Mouse (Mus musculus) MEL (cell line): ENCODE measurements around the gene Ankrd28. TPM values are rescaled to one million over a fixed set of nuclear protein-coding genes. Genes with fewer than 3 reads are reported as not detected.

ENCODE experiments used
- DNase-seq: peaks from one replicate; pipeline ENCODE4 v3.0.0; 2011; ENCODE audit warnings: low read depth, low spot score
- H3K27ac ChIP-seq: 2 replicates; pipeline ENCODE4 v1.5.1; 2012; ENCODE audit warnings: low read depth, mild to moderate bottlenecking, control low read depth, low read length, moderate library complexity; ENCODE audit not compliant: control insufficient read depth
- H3K27me3 ChIP-seq, 2 experiments: fragments of 150-350 bp in 1 of 2; sonication (generic) in 1 of 2; 2 replicates each; pipeline ENCODE4 v1.6.1; 2012; ENCODE audit warnings: low read length in 2 of 2, mild to moderate bottlenecking in 2 of 2, improper control_type of control experiment in 1 of 2, moderate library complexity in 1 of 2; ENCODE audit not compliant: insufficient read depth in 2 of 2, control insufficient read depth in 1 of 2
- H3K36me3 ChIP-seq, 2 experiments: 2 replicates each; pipeline ENCODE4 v1.6.1; 2012 to 2014; ENCODE audit warnings: low read length in 2 of 2, improper control_type of control experiment in 1 of 2, inconsistent platforms in 1 of 2, mild to moderate bottlenecking in 1 of 2; ENCODE audit not compliant: insufficient read depth in 2 of 2, control insufficient read depth in 1 of 2
- H3K4me1 ChIP-seq, 2 experiments: fragments of 150-350 bp in 1 of 2; sonication (generic) in 1 of 2; 2 replicates each; pipeline ENCODE4 v1.6.1; 2012; ENCODE audit warnings: low read length in 2 of 2, improper control_type of control experiment in 1 of 2, mild to moderate bottlenecking in 1 of 2; ENCODE audit not compliant: insufficient read depth in 2 of 2, control insufficient read depth in 1 of 2
- H3K4me3 ChIP-seq, 2 experiments: fragments of 150-350 bp in 1 of 2; sonication (generic) in 1 of 2; 2 replicates each; pipeline ENCODE4 v1.5.1; 2012; ENCODE audit warnings: low read depth in 2 of 2, low read length in 2 of 2, mild to moderate bottlenecking in 2 of 2, moderate library complexity in 2 of 2, control low read depth in 1 of 2, improper control_type of control experiment in 1 of 2; ENCODE audit not compliant: control insufficient read depth in 1 of 2, insufficient read depth in 1 of 2
- H3K79me2 ChIP-seq: 2 replicates; pipeline ENCODE4 v1.6.1; 2012; ENCODE audit warnings: mild to moderate bottlenecking, low read length, moderate library complexity; ENCODE audit not compliant: control insufficient read depth, poor library complexity, insufficient read depth
- H3K9ac ChIP-seq: 2 replicates; pipeline ENCODE4 v1.6.1; 2012; ENCODE audit warnings: low read depth, mild to moderate bottlenecking, control low read depth, low read length, moderate library complexity; ENCODE audit not compliant: control insufficient read depth, poor library complexity, severe bottlenecking
- H3K9me3 ChIP-seq: fragments of 150-350 bp; sonication (generic); replicated peaks from 2 replicates; pipeline ENCODE4 v1.6.1; 2012; ENCODE audit warnings: mild to moderate bottlenecking, low read length, improper control_type of control experiment, moderate library complexity; ENCODE audit not compliant: insufficient read depth
- BHLHE40 ChIP-seq: IDR thresholded peaks from 2 replicates; pipeline ENCODE4 v1.6.1; 2012; ENCODE audit warnings: low read depth, mild to moderate bottlenecking, inconsistent platforms, low read length, improper control_type of control experiment, borderline replicate concordance
- CTCF ChIP-seq, 3 experiments: IDR thresholded peaks in 2 of 3; conservative IDR thresholded peaks in 1 of 3; 2 replicates each; pipeline ENCODE4 v1.5.1; 2011 to 2012; ENCODE audit warnings: low read length in 3 of 3, low read depth in 2 of 3, mild to moderate bottlenecking in 2 of 3, improper control_type of control experiment in 1 of 3, inconsistent platforms in 1 of 3, mixed read lengths in 1 of 3, moderate library complexity in 1 of 3; ENCODE audit not compliant: control insufficient read depth in 1 of 3, insufficient read depth in 1 of 3, poor library complexity in 1 of 3, severe bottlenecking in 1 of 3
- EP300 ChIP-seq, 2 experiments: IDR thresholded peaks; 2 replicates each; pipeline ENCODE4 v1.6.1; 2011; ENCODE audit warnings: improper control_type of control experiment in 2 of 2, low read length in 2 of 2, low read depth in 1 of 2, mild to moderate bottlenecking in 1 of 2
- ETS1 ChIP-seq: IDR thresholded peaks from 2 replicates; pipeline ENCODE4 v1.6.1; 2012; ENCODE audit warnings: low read depth, mild to moderate bottlenecking, inconsistent platforms, low read length, improper control_type of control experiment, moderate library complexity
- GATA1 ChIP-seq: IDR thresholded peaks from 2 replicates; pipeline ENCODE4 v1.6.1; 2011; ENCODE audit warnings: low read depth, low read length, improper control_type of control experiment
- MAX ChIP-seq: IDR thresholded peaks from 2 replicates; pipeline ENCODE4 v1.6.1; 2011; ENCODE audit warnings: low read length, improper control_type of control experiment
- MAZ ChIP-seq: IDR thresholded peaks from 2 replicates; pipeline ENCODE4 v1.6.1; 2012; ENCODE audit warnings: low read depth, mild to moderate bottlenecking, inconsistent platforms, low read length, improper control_type of control experiment
- MYB ChIP-seq: IDR thresholded peaks from 2 replicates; pipeline ENCODE4 v1.6.1; 2011; ENCODE audit warnings: mild to moderate bottlenecking, low read depth, low read length, improper control_type of control experiment
- MYC ChIP-seq: IDR thresholded peaks from 2 replicates; pipeline ENCODE4 v1.6.1; 2011; ENCODE audit warnings: low read depth, mild to moderate bottlenecking, low read length, improper control_type of control experiment, moderate library complexity
- NRF1 ChIP-seq: IDR thresholded peaks from 2 replicates; pipeline ENCODE4 v1.6.1; 2014; ENCODE audit warnings: low read depth, mild to moderate bottlenecking, inconsistent platforms, low read length, improper control_type of control experiment, moderate library complexity; ENCODE audit not compliant: poor library complexity, insufficient read depth, severe bottlenecking
- POLR2A ChIP-seq, 2 experiments: IDR thresholded peaks; 2 replicates each; pipeline ENCODE4 v1.6.1; 2011 to 2012; ENCODE audit warnings: low read length in 2 of 2, mild to moderate bottlenecking in 2 of 2, control low read depth in 1 of 2, improper control_type of control experiment in 1 of 2, low read depth in 1 of 2, moderate library complexity in 1 of 2; ENCODE audit not compliant: control insufficient read depth in 1 of 2, insufficient read depth in 1 of 2, poor library complexity in 1 of 2
- POLR2AphosphoS2 ChIP-seq: IDR thresholded peaks from 2 replicates; pipeline ENCODE4 v1.6.1; 2011; ENCODE audit warnings: low read length, improper control_type of control experiment
- SIN3A ChIP-seq: IDR thresholded peaks from 2 replicates; pipeline ENCODE4 v1.6.1; 2012; ENCODE audit warnings: low read length, improper control_type of control experiment, inconsistent platforms
- TBP ChIP-seq: IDR thresholded peaks from 2 replicates; pipeline ENCODE4 v1.8.0; 2011; ENCODE audit warnings: low read depth, low read length, improper control_type of control experiment
- TCF12 ChIP-seq: IDR thresholded peaks from 2 replicates; pipeline ENCODE4 v1.6.1; 2014; ENCODE audit warnings: low read depth, mild to moderate bottlenecking, inconsistent platforms, low read length, improper control_type of control experiment, moderate library complexity
- UBTF ChIP-seq: IDR thresholded peaks from 2 replicates; pipeline ENCODE4 v1.6.1; 2012; ENCODE audit warnings: low read depth, mild to moderate bottlenecking, inconsistent platforms, low read length, improper control_type of control experiment, moderate library complexity, borderline replicate concordance; ENCODE audit not compliant: insufficient read depth
- USF1 ChIP-seq: IDR thresholded peaks from 2 replicates; pipeline ENCODE4 v1.6.1; 2014; ENCODE audit warnings: low read depth, mild to moderate bottlenecking, inconsistent platforms, low read length, improper control_type of control experiment, moderate library complexity
- ZMIZ1 ChIP-seq: IDR thresholded peaks from 2 replicates; pipeline ENCODE4 v1.6.1; 2012; ENCODE audit warnings: low read depth, mild to moderate bottlenecking, inconsistent platforms, low read length, improper control_type of control experiment, moderate library complexity
- polyA plus RNA-seq, 2 experiments: library from polyadenylated mRNA; stranded (reverse) in 1 of 2; unstranded in 1 of 2; fragments of >175 nt in 1 of 2; fragments of >200 nt in 1 of 2; gene quantifications; 2 replicates each; pipeline versions ENCODE4 v1.2.1 to v1.2.4; 2012; ENCODE audit warnings: low replicate concordance in 2 of 2, low read depth in 1 of 2; ENCODE audit not compliant: insufficient read length in 2 of 2, insufficient read depth in 1 of 2, missing spikeins in 1 of 2
- total RNA-seq: library from RNA; depleted of rRNA; stranded (reverse); fragments of 300-350 nt; gene quantifications from 2 replicates; pipeline ENCODE4 v1.2.3, GENCODE M21; 2012

Gene Ankrd28
- total and polyA plus RNA-seq, 3 experiments = 32.5 to 41.2 (median 38.8) TPM

GRCm38 (mm10) chr14:31727522-31727921 is 102.9 kb downstream of the Ankrd28 start:
- no peaks in the 10 kb centered on the region for H3K27me3 ChIP-seq
- no peaks in the 10 kb centered on the region for H3K9me3 ChIP-seq
- TF ChIP-seq CTCF (IDR thresholded peaks at IDR 0.05 in 2 of 3, conservative IDR thresholded peaks at IDR 0.05 in 1 of 3; ENCODE audit: control insufficient read depth in 1 of 3, insufficient read depth in 1 of 3, low read depth in 2 of 3, low read length in 3 of 3, poor library complexity in 1 of 3, severe bottlenecking in 1 of 3) (no peak), TCF12 (no peak), USF1 (no peak), POLR2AphosphoS2 (no peak), TBP (no peak), BHLHE40 (no peak), MYB (no peak), POLR2A (IDR thresholded peaks at IDR 0.05; ENCODE audit: control insufficient read depth in 1 of 2, insufficient read depth in 1 of 2, low read depth in 1 of 2, low read length in 2 of 2, poor library complexity in 1 of 2) (no peak), ETS1 (no peak)
- no peak overlapping the region for H3K9ac ChIP-seq
- H3K36me3 ChIP-seq = peaks cover 11 to 51% of the 10 kb centered on the region in 2 experiments
- no peak overlapping the region for H3K4me3 ChIP-seq
- no peak for DNase-seq
- H3K79me2 ChIP-seq = no peaks in the 10 kb centered on the region
- H3K4me1 ChIP-seq = peaks cover 0 to 6% of the 10 kb centered on the region in 2 experiments; a peak in 2 of 4 replicates
- no peak overlapping the region for H3K27ac ChIP-seq

DNA sequence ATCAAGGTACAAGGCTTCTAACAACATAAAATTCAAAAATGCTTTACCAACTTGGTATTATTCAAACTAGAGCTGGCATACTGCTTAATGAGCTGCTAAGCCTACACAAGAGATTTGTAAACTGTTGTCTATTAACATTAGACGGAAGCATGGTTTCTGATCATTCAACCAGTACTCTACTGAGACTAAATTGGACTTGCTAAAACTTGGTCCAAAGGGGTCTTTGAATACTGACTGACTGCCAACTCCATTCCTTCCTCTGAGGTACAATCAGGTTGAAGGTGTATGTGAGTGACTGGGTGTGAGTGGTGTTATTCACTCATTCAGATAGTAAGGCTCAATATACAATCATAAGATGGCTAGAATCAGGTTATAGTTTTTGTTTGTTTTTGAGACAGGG is 107.7 kb downstream of the Ankrd28 start:
- H3K36me3 ChIP-seq = peaks cover 44 to 49% of the 10 kb centered on the region in 2 experiments
- H3K79me2 ChIP-seq = no peaks in the 10 kb centered on the region
- no peak for TF ChIP-seq POLR2A (IDR thresholded peaks at IDR 0.05; ENCODE audit: control insufficient read depth in 1 of 2, insufficient read depth in 1 of 2, low read depth in 1 of 2, low read length in 2 of 2, poor library complexity in 1 of 2)
- TF ChIP-seq MYC = no peak
- TF ChIP-seq MAX = no peak
- TF ChIP-seq MAZ = no peak
- no peak for TF ChIP-seq NRF1
- no peak for TF ChIP-seq ZMIZ1
- H3K4me3 ChIP-seq = no peak overlapping the region
- no peaks in the 10 kb centered on the region for H3K9me3 ChIP-seq
- no peaks in the 10 kb centered on the region for H3K27me3 ChIP-seq
- H3K9ac ChIP-seq = no peak overlapping the region
- no peak for DNase-seq
- H3K27ac ChIP-seq = no peak overlapping the region
- H3K4me1 ChIP-seq = peaks cover 28% of the 10 kb centered on the region in 2 experiments

GRCm38 (mm10) chr14:31721256-31721655 is 109.2 kb downstream of the Ankrd28 start:
- no peak for TF ChIP-seq SIN3A
- TF ChIP-seq ETS1 = peak; percentile 51; the same call in 1 of the 2 replicates
- TF ChIP-seq UBTF = no peak
- TF ChIP-seq TBP = 0 out of 2 replicates have a peak, but pooled peaks have one; percentile 41
- peak; percentile 50; the same call in 1 of the 2 replicates for TF ChIP-seq GATA1
- TF ChIP-seq TCF12 = 0 out of 2 replicates have a peak, but pooled peaks have one; percentile 12
- peak in 1 of 2 experiments; percentile 30; a peak in 2 of 4 replicates for TF ChIP-seq EP300 (IDR thresholded peaks at IDR 0.05; ENCODE audit: low read depth in 1 of 2, low read length in 2 of 2)
- TF ChIP-seq, all 39 proteins: peak for 5
- Histone ChIP-seq H3K27ac (peak overlapping the region; percentile 38), H3K4me1 (peaks cover 30 to 42% of the 10 kb centered on the region in 2 experiments), H3K36me3 (peaks cover 43 to 54% of the 10 kb centered on the region in 2 experiments), H3K27me3 (no peaks in the 10 kb centered on the region), H3K9ac (no peak overlapping the region), H3K4me3 (no peak overlapping the region), H3K79me2 (no peaks in the 10 kb centered on the region), H3K9me3 (no peaks in the 10 kb centered on the region)
- peak; percentile 87 for DNase-seq
